Mouse (Mus musculus) cerebellum, postnatal 25 days (tissue): Measurements from ENCODE around the gene Gm11034.

Experiments used
- DNase-seq, 2 experiments: peaks; one replicate each; pipeline ENCODE4 v3.0.0; 2021; ENCODE audit warnings: mixed read lengths in 2 of 2

The Gm11034 gene

GRCm38 (mm10) chr8:72210710-72211109 is 2.7 kb downstream of the Gm11034 start:
- DNase-seq: no peak

GRCm38 (mm10) chr8:72210222-72210621 is 3.2 kb downstream of the Gm11034 start:
- DNase-seq: no peak

- no peak for DNase-seq
Observed at GRCm38 (mm10) chr8:72208582-72208981, 4.9 kb downstream of the Gm11034 start.

- no peak for DNase-seq
Observed at GRCm38 (mm10) chr8:72197997-72198396, 15.4 kb downstream of the Gm11034 start.

- DNase-seq: no peak
Observed at GRCm38 (mm10) chr8:72192065-72192464, 21.4 kb downstream of the Gm11034 start.

GRCm38 (mm10) chr8:72190215-72190539 is 23.3 kb downstream of the Gm11034 start:
- no peak for DNase-seq

GRCm38 (mm10) chr8:72189417-72190214 is 23.8 kb downstream of the Gm11034 start, which contains the start of gene Hsh2d:
TSS of gene Hsh2d (plus strand) at chr8:72189638.
- no peak for DNase-seq

- no peak for DNase-seq
Observed at GRCm38 (mm10) chr8:72187793-72188331, 25.6 kb downstream of the Gm11034 start.

- DNase-seq: no peak
Observed at GRCm38 (mm10) chr8:72183554-72184202, 29.8 kb downstream of the Gm11034 start.

GRCm38 (mm10) chr8:72177346-72177925 is 36.0 kb downstream of the Gm11034 start:
- DNase-seq: peak; percentile 75 to 85

GRCm38 (mm10) chr8:72169681-72170249 is 43.7 kb downstream of the Gm11034 start:
- DNase-seq: no peak

- DNase-seq: no peak
Observed at GRCm38 (mm10) chr8:72169098-72169668, 44.3 kb downstream of the Gm11034 start.
